Mouse (Mus musculus) neural tube, embryonic 12.5 days (tissue): ENCODE data around the gene Gm9945. TPM values are rescaled to one million over a fixed set of nuclear protein-coding genes. Genes with fewer than 3 reads are reported as not detected.
A peak's percentile ranks its signal among the peaks of the same experiment; 100 is the strongest.

Source experiments
- ATAC-seq: fragments of 200-750 bp; cut with Nextera tagmentation; 2 replicates; pipeline ENCODE4 v1.8.0; 2017; ENCODE audit warnings: low read depth, mild to moderate bottlenecking, moderate TSS enrichment, moderate library complexity; ENCODE audit not compliant: low FRiP score
- H3K27ac ChIP-seq: fragments of 300-500 bp; sonication (generic); 2 replicates; pipeline ENCODE4 v1.5.1; 2016
- H3K27me3 ChIP-seq: fragments of 300-500 bp; sonication (generic); replicated peaks from 2 replicates; pipeline ENCODE4 v1.6.1; 2016; ENCODE audit warnings: mild to moderate bottlenecking
- H3K36me3 ChIP-seq: fragments of 300-500 bp; sonication (generic); 2 replicates; pipeline ENCODE4 v1.6.1; 2016; ENCODE audit warnings: mild to moderate bottlenecking
- H3K4me1 ChIP-seq: fragments of 300-500 bp; sonication (generic); 2 replicates; pipeline ENCODE4 v1.6.1; 2016
- H3K4me2 ChIP-seq: fragments of 300-500 bp; sonication (generic); replicated peaks from 2 replicates; pipeline ENCODE4 v1.6.1; 2016; ENCODE audit warnings: mild to moderate bottlenecking
- H3K4me3 ChIP-seq: fragments of 300-500 bp; sonication (generic); 2 replicates; pipeline ENCODE4 v1.5.1; 2016
- H3K9ac ChIP-seq: fragments of 300-500 bp; sonication (generic); 2 replicates; pipeline ENCODE4 v1.6.1; 2016; ENCODE audit warnings: mild to moderate bottlenecking
- H3K9me3 ChIP-seq: fragments of 300-500 bp; sonication (generic); 2 replicates; pipeline ENCODE4 v1.6.1; 2016; ENCODE audit warnings: mild to moderate bottlenecking
- WGBS: fragments of 180-500 bp; shearing (Covaris S2); methylation state at CpG from one replicate; pipeline ENCODE4 v1.1.7; 2016; 5-methylcytosine and 5-hydroxymethylcytosine counted together
- polyA plus RNA-seq: library from polyadenylated mRNA; unstranded; fragments of >200 nt; fragmentation: Nextera tagmentation; extraction: Ambion mirVana; gene quantifications from 2 replicates; pipeline ENCODE4 v1.2.1, GENCODE M21; 2016

The Gm9945 gene
- polyA plus RNA-seq, 1 experiment from 2014 or later: not detected

- Histone ChIP-seq H3K9ac (no peak overlapping the region), H3K9me3 (no peaks in the 10 kb centered on the region), H3K4me3 (no peak overlapping the region), H3K27me3 (peaks cover 11% of the 10 kb centered on the region; the same call in 1 of the 2 replicates), H3K36me3 (no peaks in the 10 kb centered on the region), H3K4me2 (no peak overlapping the region), H3K27ac (no peak overlapping the region), H3K4me1 (no peaks in the 10 kb centered on the region)
- 95% methylated on average over 8 of the region's 8 CpGs for WGBS
- ATAC-seq: no peak
Measured at GRCm38 (mm10) chr11:53504376-53504775, 24.4 kb downstream of the Gm9945 start.

GRCm38 (mm10) chr11:53505026-53505663 lies 25.2 kb downstream of the Gm9945 start:
- no peak overlapping the region for H3K27ac ChIP-seq
- WGBS: 49% methylated on average over 5 of the region's 5 CpGs

GRCm38 (mm10) chr11:53507098-53507805 lies 27.3 kb downstream of the Gm9945 start:
- Histone ChIP-seq H3K9ac (no peak overlapping the region), H3K27me3 (no peaks in the 10 kb centered on the region), H3K9me3 (no peaks in the 10 kb centered on the region), H3K27ac (no peak overlapping the region), H3K36me3 (no peaks in the 10 kb centered on the region), H3K4me1 (no peaks in the 10 kb centered on the region), H3K4me3 (no peak overlapping the region), H3K4me2 (no peak overlapping the region)
- ATAC-seq: no peak
- WGBS: 88% methylated on average over 9 of the region's 9 CpGs

More at GRCm38 (mm10) chr11:53505026-53505663, 25.2 kb downstream of the Gm9945 start:
- peaks cover 11% of the 10 kb centered on the region; the same call in 1 of the 2 replicates for H3K27me3 ChIP-seq
- no peak overlapping the region for H3K4me2 ChIP-seq
- H3K9ac ChIP-seq: no peak overlapping the region
- ATAC-seq: no peak
- H3K4me1 ChIP-seq: no peaks in the 10 kb centered on the region
- no peaks in the 10 kb centered on the region for H3K36me3 ChIP-seq
- H3K4me3 ChIP-seq: no peak overlapping the region
- H3K9me3 ChIP-seq: no peaks in the 10 kb centered on the region

- 67% methylated on average over 7 of the region's 7 CpGs for WGBS
- H3K4me2 ChIP-seq: no peak overlapping the region
- ATAC-seq: no peak
- H3K9me3 ChIP-seq: no peaks in the 10 kb centered on the region
- H3K4me3 ChIP-seq: no peak overlapping the region
- no peak overlapping the region for H3K27ac ChIP-seq
- no peaks in the 10 kb centered on the region for H3K4me1 ChIP-seq
- no peak overlapping the region for H3K9ac ChIP-seq
- no peaks in the 10 kb centered on the region for H3K27me3 ChIP-seq
- H3K36me3 ChIP-seq: no peaks in the 10 kb centered on the region
Measured at GRCm38 (mm10) chr11:53508152-53508551, 28.2 kb downstream of the Gm9945 start.

GRCm38 (mm10) chr11:53508591-53508990 lies 28.6 kb downstream of the Gm9945 start:
- Histone ChIP-seq H3K36me3 (no peaks in the 10 kb centered on the region), H3K27me3 (no peaks in the 10 kb centered on the region), H3K27ac (no peak overlapping the region), H3K4me3 (no peak overlapping the region), H3K4me1 (no peaks in the 10 kb centered on the region), H3K9me3 (no peaks in the 10 kb centered on the region), H3K9ac (no peak overlapping the region), H3K4me2 (no peak overlapping the region)
- 61% methylated on average over 3 of the region's 3 CpGs for WGBS
- ATAC-seq: no peak

GRCm38 (mm10) chr11:53510351-53510750 lies 30.4 kb downstream of the Gm9945 start:
- no peak for ATAC-seq
- Histone ChIP-seq H3K4me2 (no peak overlapping the region), H3K9ac (no peak overlapping the region), H3K36me3 (no peaks in the 10 kb centered on the region), H3K4me1 (no peaks in the 10 kb centered on the region), H3K9me3 (no peaks in the 10 kb centered on the region), H3K4me3 (no peak overlapping the region), H3K27me3 (no peaks in the 10 kb centered on the region), H3K27ac (no peak overlapping the region)
- WGBS: 51% methylated on average over 5 of the region's 5 CpGs

GRCm38 (mm10) chr11:53516775-53517627 lies 37.0 kb downstream of the Gm9945 start:
- 55% methylated on average over 8 of the region's 8 CpGs for WGBS
- Histone ChIP-seq H3K9ac (no peak overlapping the region), H3K4me3 (no peak overlapping the region), H3K4me1 (peaks cover 19% of the 10 kb centered on the region), H3K27me3 (0 out of 2 replicates have a peak, but pooled peaks cover 7% of the 10 kb centered on the region), H3K36me3 (no peaks in the 10 kb centered on the region), H3K4me2 (no peak overlapping the region), H3K27ac (no peak overlapping the region), H3K9me3 (no peaks in the 10 kb centered on the region)
- no peak for ATAC-seq

GRCm38 (mm10) chr11:53518759-53519158 lies 38.8 kb downstream of the Gm9945 start:
- Histone ChIP-seq H3K4me2 (no peak overlapping the region), H3K4me1 (peaks cover 29% of the 10 kb centered on the region), H3K4me3 (no peak overlapping the region), H3K36me3 (no peaks in the 10 kb centered on the region), H3K9me3 (no peaks in the 10 kb centered on the region), H3K9ac (no peak overlapping the region), H3K27ac (no peak overlapping the region), H3K27me3 (0 out of 2 replicates have a peak, but pooled peaks cover 7% of the 10 kb centered on the region)
- no peak for ATAC-seq
- WGBS: 52% methylated on average over 5 of the region's 5 CpGs

- no peaks in the 10 kb centered on the region for H3K9me3 ChIP-seq
- H3K27me3 ChIP-seq: 0 out of 2 replicates have a peak, but pooled peaks cover 7% of the 10 kb centered on the region
- ATAC-seq: peak; percentile 85
- H3K9ac ChIP-seq: peak within 1 kb of the TSS; percentile 88
- no peak within 1 kb of the TSS for H3K27ac ChIP-seq
- 4% methylated on average over 77 of the region's 79 CpGs for WGBS
- H3K36me3 ChIP-seq: no peaks in the 10 kb centered on the region
- peak within 1 kb of the TSS; percentile 82 for H3K4me2 ChIP-seq
- peaks cover 29% of the 10 kb centered on the region for H3K4me1 ChIP-seq
- H3K4me3 ChIP-seq: peak within 1 kb of the TSS; percentile 81
Measured at GRCm38 (mm10) chr11:53519207-53520121, 39.5 kb downstream of the Gm9945 start, which contains the start of gene Sept8. Gene Sept8 (plus strand): TSS chr11:53519257.

GRCm38 (mm10) chr11:53520122-53520978 lies 40.4 kb downstream of the Gm9945 start:
- Histone ChIP-seq H3K9ac (peak overlapping the region; percentile 88), H3K27ac (no peak overlapping the region), H3K9me3 (no peaks in the 10 kb centered on the region), H3K27me3 (0 out of 2 replicates have a peak, but pooled peaks cover 7% of the 10 kb centered on the region), H3K4me3 (peak overlapping the region; percentile 81), H3K4me1 (peaks cover 29% of the 10 kb centered on the region), H3K4me2 (peak overlapping the region; percentile 82), H3K36me3 (no peaks in the 10 kb centered on the region)
- WGBS: 3% methylated on average over 24 of the region's 24 CpGs
- peak; percentile 54 for ATAC-seq
